Mouse (Mus musculus): ENCODE results near the gene Msh2.

Gene Msh2

GRCm38 (mm10) chr17:87700101-87700500, 28.0 kb downstream of the Msh2 start:
- no peak for DNase-seq (ENCODE audit: low spot score in 2 of 2)

- DNase-seq (ENCODE audit: low spot score in 2 of 2), result no peak
Observed at GRCm38 (mm10) chr17:87724727-87725126, 52.6 kb downstream of the Msh2 start.

GRCm38 (mm10) chr17:87726489-87727356, 54.6 kb downstream of the Msh2 start:
- DNase-seq (ENCODE audit: low spot score in 2 of 2), result no peak

DNA sequence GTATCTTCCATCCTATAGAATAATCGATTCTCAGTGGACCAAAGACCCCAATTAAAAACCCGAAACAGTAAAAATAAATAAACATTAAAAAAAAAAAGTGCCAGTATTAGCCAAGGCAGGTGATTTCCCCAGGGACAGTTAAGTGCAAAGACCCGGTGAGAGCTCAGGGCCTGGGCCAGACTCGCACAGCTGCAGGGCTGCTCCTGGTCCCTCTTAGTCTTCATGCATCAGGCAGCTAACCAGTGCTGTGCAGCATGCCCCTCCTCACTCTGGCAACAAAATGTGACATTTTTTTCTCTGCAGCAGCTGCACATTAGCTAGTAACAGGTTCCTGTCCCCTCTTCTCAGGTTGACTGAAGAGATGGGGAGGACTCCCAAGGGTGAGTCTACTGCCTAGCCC, 59.8 kb downstream of the Msh2 start:
- DNase-seq (ENCODE audit: low spot score in 2 of 2), result no peak

DNA sequence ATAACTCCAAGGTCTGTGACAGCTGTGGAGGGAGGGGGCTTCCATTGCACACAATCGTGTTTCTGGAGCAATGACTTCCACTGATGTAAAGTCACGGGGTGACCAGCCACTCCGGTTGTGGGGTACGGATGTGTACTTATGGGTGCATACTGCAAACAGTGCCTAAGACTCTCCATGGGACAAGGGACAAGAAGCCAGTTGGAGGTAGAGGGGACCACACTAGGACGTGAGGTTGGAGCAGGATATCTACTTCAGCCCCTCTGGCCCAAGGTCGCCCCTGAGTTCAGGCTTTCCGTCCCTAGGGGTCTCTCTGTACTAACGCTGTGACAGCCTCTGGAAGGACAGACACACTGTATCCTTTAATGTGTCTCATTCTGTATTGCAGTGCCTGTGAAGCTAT, 62.3 kb downstream of the Msh2 start:
- DNase-seq (ENCODE audit: low spot score in 2 of 2), result no peak

DNA sequence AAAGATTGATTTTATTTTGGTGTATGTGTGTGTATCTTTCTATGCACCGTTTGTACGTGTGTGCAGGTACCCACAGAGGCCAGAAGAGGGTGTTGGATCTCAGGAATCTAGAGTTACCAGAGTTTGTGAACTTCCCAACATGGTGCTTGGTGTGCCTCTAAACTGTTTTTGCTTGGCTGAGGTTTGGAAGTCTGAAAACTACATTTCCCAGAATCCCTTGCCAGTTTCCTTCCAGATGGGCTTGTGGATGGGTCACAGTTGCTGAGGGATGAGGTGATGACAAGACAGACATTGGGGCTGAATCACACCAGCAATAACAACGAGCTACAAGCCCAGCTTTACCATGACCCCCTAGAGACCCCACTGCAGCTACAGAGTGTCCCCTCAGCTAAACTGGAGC, 65.0 kb downstream of the Msh2 start:
- no peak for DNase-seq (ENCODE audit: low spot score in 2 of 2)

- DNase-seq (ENCODE audit: low spot score in 2 of 2), result no peak
Observed at GRCm38 (mm10) chr17:87739835-87740234, 67.7 kb downstream of the Msh2 start.

DNA sequence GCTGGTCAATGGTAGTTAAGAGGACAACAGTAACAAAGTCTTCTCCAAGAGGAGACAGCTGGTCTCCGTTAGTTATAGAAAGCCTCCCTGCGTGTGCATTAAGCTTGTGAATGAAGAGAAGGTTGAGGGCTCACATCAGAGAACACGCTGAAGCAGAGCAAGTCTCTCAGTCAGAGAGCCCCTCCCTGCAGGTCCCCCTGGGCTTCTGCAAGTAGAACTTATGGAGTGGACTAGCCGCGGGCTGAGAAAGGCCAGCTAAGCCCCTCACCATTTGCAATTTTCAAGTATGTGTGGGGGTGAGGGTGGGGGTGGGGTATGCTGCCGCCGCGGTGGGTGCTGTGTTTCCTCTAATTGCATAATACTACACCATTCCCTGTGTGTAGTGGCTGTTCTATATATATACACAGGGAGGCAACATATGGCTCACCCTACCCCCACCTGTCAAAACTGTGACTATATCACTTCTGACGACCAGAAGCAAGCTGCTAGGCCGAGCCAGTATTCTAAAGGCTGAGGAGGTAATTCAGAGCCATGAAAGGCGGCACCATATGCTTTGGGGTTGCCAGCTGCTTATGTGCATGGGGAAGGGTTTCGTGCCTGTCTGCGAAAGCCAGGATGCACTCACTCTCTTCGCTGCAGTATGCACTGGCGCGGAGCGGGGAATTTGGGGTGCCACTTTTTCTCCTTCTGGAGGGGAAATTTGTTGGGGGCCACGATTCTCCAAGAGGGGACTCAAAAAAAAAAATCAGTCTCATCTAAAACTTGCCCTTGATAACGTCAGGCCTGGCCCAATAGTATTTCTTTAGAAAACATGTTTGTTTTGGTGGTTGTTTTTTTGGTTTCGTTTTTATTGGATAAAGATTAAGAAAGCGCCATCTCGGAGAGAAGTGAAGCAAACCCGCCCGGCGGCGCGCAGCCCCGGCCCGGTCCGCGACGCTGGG, 73.1 kb downstream of the Msh2 start:
- peak; percentile 70 to 76 for DNase-seq (ENCODE audit: low spot score in 2 of 2)

GRCm38 (mm10) chr17:87745926-87746888, 74.1 kb downstream of the Msh2 start:
- DNase-seq (ENCODE audit: low spot score in 2 of 2), result peak in 1 of 2 experiments; percentile 47

GRCm38 (mm10) chr17:87760315-87760714, 88.2 kb downstream of the Msh2 start:
- no peak for DNase-seq (ENCODE audit: low spot score in 2 of 2)

- DNase-seq (ENCODE audit: low spot score in 2 of 2), result no peak
Observed at GRCm38 (mm10) chr17:87763146-87763545, 91.0 kb downstream of the Msh2 start.

- no peak for DNase-seq (ENCODE audit: low spot score in 2 of 2)
Observed at GRCm38 (mm10) chr17:87765031-87765430, 92.9 kb downstream of the Msh2 start.

DNA sequence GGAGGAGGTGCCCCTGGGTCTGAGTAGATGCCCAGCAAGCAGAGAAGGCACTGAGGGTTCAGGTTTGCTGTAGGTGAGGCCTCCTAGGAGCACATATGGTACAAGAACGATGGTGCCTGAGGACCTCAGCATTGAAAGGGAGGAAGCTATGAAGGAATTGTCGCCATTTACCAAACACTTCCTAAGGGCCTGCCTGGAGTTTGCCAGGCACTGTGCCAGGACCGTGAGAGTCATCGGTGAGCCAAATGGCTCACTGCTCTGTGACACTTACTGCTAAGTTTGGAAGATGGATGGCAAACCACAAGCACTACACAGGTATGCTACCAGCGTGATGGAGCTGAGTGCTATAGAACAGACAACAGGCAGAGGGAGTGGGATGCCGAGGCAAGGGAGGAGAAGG, 94.8 kb downstream of the Msh2 start:
- DNase-seq (ENCODE audit: low spot score in 2 of 2), result no peak

GRCm38 (mm10) chr17:87770766-87771165, 98.6 kb downstream of the Msh2 start:
- DNase-seq (ENCODE audit: low spot score in 2 of 2), result no peak

GRCm38 (mm10) chr17:87773175-87773574, 101.0 kb downstream of the Msh2 start:
- DNase-seq (ENCODE audit: low spot score in 2 of 2), result no peak

Measured in frontal cortex, postnatal 14 days (tissue).